Mouse (Mus musculus): Measurements from ENCODE around the gene Mapt. TPM values are rescaled to one million over a fixed set of nuclear protein-coding genes. Genes with fewer than 3 reads are reported as not detected.

Mapt gene
- total RNA-seq, 1 experiment from 2014 or later, result 169 TPM

Small RNAs within 50 kb of the gene (microRNA-seq; reads per million reads assigned to microRNA genes)
- 0 reads per million in 2 experiments for gene Gm47310

Other genes starting within 250 kb of the Mapt start
- gene Crhr1, start 98.5 kb upstream of the Mapt start, total RNA-seq (2021), result 0.24 TPM in 1 of 2 replicates, not detected in the other
- not detected in 2 replicates for gene Sppl2c, start 45.1 kb upstream of the Mapt start, total RNA-seq (2021)
- gene Kansl1, start 237.5 kb downstream of the Mapt start, total RNA-seq (2021), result 56.5 and 62.6 TPM in 2 replicates

Measured in adrenal gland, postnatal 25 days (tissue).